Mouse (Mus musculus): ENCODE data around the gene Ruvbl1. TPM values are rescaled to one million over a fixed set of nuclear protein-coding genes. Genes with fewer than 3 reads are reported as not detected.

Ruvbl1 gene
- polyA plus RNA-seq (2015; fragmentation: Nextera tagmentation; extraction: Ambion mirVana), result 41.5 and 53.6 TPM in 2 replicates

GRCm38 (mm10) chr6:88465181-88465920, at the start of gene Ruvbl1:
TSS of gene Ruvbl1 (plus strand) at chr6:88465409.

GRCm38 (mm10) chr6:88446063-88447002, 18.9 kb upstream of the Ruvbl1 start, which contains the start of gene Eefsec:
TSS of gene Eefsec (minus strand) at chr6:88446539.

DNA sequence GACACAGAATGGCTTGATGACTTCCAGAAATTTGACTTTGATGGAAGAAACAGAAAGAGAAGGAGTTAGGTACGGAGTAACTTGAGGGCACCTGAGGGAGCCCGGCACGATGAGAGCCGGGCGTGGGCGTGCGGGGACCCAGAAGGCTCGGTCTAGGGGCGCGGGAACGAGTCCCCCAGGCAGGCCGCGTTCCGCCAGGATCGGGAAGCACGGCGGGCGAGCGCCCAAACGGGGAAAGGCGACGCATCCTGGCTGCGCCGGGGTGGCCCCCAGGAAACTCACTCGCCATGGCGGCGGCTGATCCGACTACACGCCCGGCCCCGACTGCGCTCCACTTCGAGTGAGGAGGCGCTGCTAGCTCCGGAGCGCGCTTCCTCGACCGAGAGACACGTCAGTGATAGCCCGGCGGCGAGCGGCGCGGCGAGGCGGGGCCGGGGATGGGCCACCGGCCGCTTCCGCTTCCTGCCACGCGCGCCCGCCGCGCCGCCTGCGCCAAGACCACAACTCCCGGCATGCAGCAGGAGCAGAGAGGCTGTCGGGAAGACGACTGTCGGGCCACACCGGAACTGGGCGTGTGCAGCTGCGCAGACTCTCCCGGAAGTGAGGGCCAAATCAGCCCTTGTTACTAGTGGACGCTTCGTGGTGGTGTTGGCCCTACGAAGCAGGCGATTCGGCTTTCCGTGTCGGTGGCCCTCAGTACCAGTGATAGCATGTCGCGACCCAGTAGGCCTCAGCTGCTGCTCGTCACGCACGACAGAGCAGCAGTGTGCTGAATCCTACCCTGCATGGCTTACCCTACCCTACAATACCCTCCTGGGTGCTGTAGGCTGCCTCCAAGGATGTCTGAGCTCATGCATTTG, 53.4 kb downstream of the Ruvbl1 start, which contains the start of gene Sec61a1:
Gene Sec61a1 (minus strand): TSS at position 502 of the 860 bp plus-strand sequence.

Other genes starting within 250 kb of the Ruvbl1 start
- not detected in 2 replicates for gene Dnajb8, start 243.1 kb upstream of the Ruvbl1 start, polyA plus RNA-seq (2015; fragmentation: Nextera tagmentation; extraction: Ambion mirVana)
- 23.0 and 23.8 TPM in 2 replicates for gene Eefsec, start 18.9 kb upstream of the Ruvbl1 start, polyA plus RNA-seq (2015; fragmentation: Nextera tagmentation; extraction: Ambion mirVana)
- 98.1 and 136 TPM in 2 replicates for gene Sec61a1, start 53.5 kb downstream of the Ruvbl1 start, polyA plus RNA-seq (2015; fragmentation: Nextera tagmentation; extraction: Ambion mirVana)
- 0.08 and 0.91 TPM in 2 replicates for gene Kbtbd12, start 172.5 kb downstream of the Ruvbl1 start, polyA plus RNA-seq (2015; fragmentation: Nextera tagmentation; extraction: Ambion mirVana)